Mouse (Mus musculus): ENCODE measurements around the gene Dnajc11.

Gene Dnajc11

GRCm38 (mm10) chr4:151933505-151934214 is at the start of gene Dnajc11:
Gene Dnajc11, plus strand, starts transcription at chr4:151933691.
- peak; percentile 88 to 89 for DNase-seq

- peak in 1 of 2 experiments; percentile 13 for DNase-seq
Observed at GRCm38 (mm10) chr4:151893241-151893640, 40.2 kb upstream of the Dnajc11 start.

- no peak for DNase-seq
Observed at GRCm38 (mm10) chr4:151894926-151895325, 38.6 kb upstream of the Dnajc11 start.

- DNase-seq = no peak
Observed at GRCm38 (mm10) chr4:151895624-151896023, 37.9 kb upstream of the Dnajc11 start.

GRCm38 (mm10) chr4:151897069-151897617 is 36.3 kb upstream of the Dnajc11 start:
- no peak for DNase-seq

GRCm38 (mm10) chr4:151898600-151899245 is 34.8 kb upstream of the Dnajc11 start:
- no peak for DNase-seq

- no peak for DNase-seq
Observed at GRCm38 (mm10) chr4:151899707-151900384, 33.6 kb upstream of the Dnajc11 start.

- no peak for DNase-seq
Observed at GRCm38 (mm10) chr4:151900735-151901134, 32.8 kb upstream of the Dnajc11 start.

- peak; percentile 8 to 55 for DNase-seq
Observed at GRCm38 (mm10) chr4:151901422-151901821, 32.1 kb upstream of the Dnajc11 start.

GRCm38 (mm10) chr4:151902046-151902688 is 31.3 kb upstream of the Dnajc11 start:
- no peak for DNase-seq

GRCm38 (mm10) chr4:151902689-151903241 is 30.7 kb upstream of the Dnajc11 start:
- peak; percentile 74 to 86 for DNase-seq

GRCm38 (mm10) chr4:151904098-151904497 is 29.4 kb upstream of the Dnajc11 start:
- peak; percentile 12 to 35 for DNase-seq

- no peak for DNase-seq
Observed at GRCm38 (mm10) chr4:151905621-151906020, 27.9 kb upstream of the Dnajc11 start.

- DNase-seq = no peak
Observed at GRCm38 (mm10) chr4:151907577-151908343, 25.7 kb upstream of the Dnajc11 start.

GRCm38 (mm10) chr4:151908809-151909208 is 24.7 kb upstream of the Dnajc11 start:
- no peak for DNase-seq

- DNase-seq = no peak
Observed at GRCm38 (mm10) chr4:151916271-151916670, 17.2 kb upstream of the Dnajc11 start.

GRCm38 (mm10) chr4:151919135-151919840 is 14.2 kb upstream of the Dnajc11 start:
- no peak for DNase-seq

GRCm38 (mm10) chr4:151919900-151920643 is 13.4 kb upstream of the Dnajc11 start:
- DNase-seq = peak in 1 of 2 experiments; percentile 59

- DNase-seq = no peak
Observed at GRCm38 (mm10) chr4:151922124-151922523, 11.4 kb upstream of the Dnajc11 start.
